Comparison of ENCODE assay signal across 34 mouse cellular contexts in the genomic region with DNA sequence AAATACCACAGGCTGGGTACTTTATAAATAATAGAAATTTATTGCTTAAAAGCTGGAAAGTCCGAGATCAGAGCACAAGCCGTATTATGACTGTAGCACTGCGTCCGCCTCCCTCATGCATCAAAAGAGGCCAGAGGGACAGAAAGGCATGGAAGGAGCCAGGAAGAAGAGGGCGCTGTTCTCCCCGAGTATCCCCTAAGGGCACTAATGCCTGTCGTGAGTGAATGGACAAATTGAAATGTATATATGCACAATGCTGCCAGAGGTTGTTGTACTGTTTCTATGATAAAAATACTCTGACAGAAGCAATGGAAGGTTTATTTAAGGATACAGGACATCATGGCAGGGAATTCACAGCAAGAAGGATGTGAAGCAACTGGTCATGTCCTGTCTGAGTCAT. TPM values are rescaled to one million over a fixed set of nuclear protein-coding genes. Genes with fewer than 3 reads are reported as not detected.
DNase-seq lines count a peak whose midpoint lies in the region; ATAC-seq and TF ChIP-seq lines count a peak whose summit lies in the region.
"Had no signal": no experiment of that assay in that cellular context is flagged by ENCODE, and none has a peak within 500 bp of the region (broad histone marks: within the 10 kb centered on the region; RNA-seq: fewer than 3 reads in every experiment).

No protein-coding gene starts in this region.

- peak; percentile 26; the same call in 1 of the 2 replicates for TF ChIP-seq CTCF in kidney, postnatal 0 days (IDR thresholded peaks at IDR 0.05; ENCODE audit: low read depth)
- TF ChIP-seq CTCF in midbrain, postnatal 0 days (IDR thresholded peaks at IDR 0.05) = peak; percentile 35; the same call in 1 of the 2 replicates

- H3K27ac ChIP-seq in kidney, postnatal 0 days = no peak overlapping the region
- no peak overlapping the region for H3K27ac ChIP-seq in midbrain, postnatal 0 days (ENCODE audit: low read depth, low read length)
- H3K27ac ChIP-seq in midbrain, embryonic 15.5 days = no peak overlapping the region
- H3K27ac ChIP-seq: embryonic facial prominence, embryonic 12.5 days; hindbrain, embryonic 13.5 days; kidney, embryonic 15.5 days; limb, embryonic 13.5 days; liver, embryonic 13.5 days; midbrain, embryonic 13.5 days; neural tube, embryonic 15.5 days had no signal

- WGBS in kidney, postnatal 0 days = 35% methylated on average over 7 of the region's 7 CpGs
- 31% methylated on average over 7 of the region's 7 CpGs for whole genome bisulfite sequencing in midbrain, postnatal 0 days
- WGBS in midbrain, embryonic 15.5 days = 23% methylated on average over 7 of the region's 7 CpGs

- DNase-seq in cerebellum, postnatal 25 days = peak; percentile 29 to 50
- no peak for DNase-seq in cerebellum, adult 8-10 months
- DNase-seq in kidney, postnatal 0 days (ENCODE audit: low spot score) = peak; percentile 44
- DNase-seq in kidney, postnatal 36 days = no peak
- DNase-seq in midbrain, postnatal 0 days (ENCODE audit: low spot score) = no peak
- DNase-seq in right cerebral cortex, postnatal 14 days = no peak
- DNase-seq: adrenal gland, postnatal 25 days; gastrocnemius, postnatal 36 days; heart, adult 18-20 months; heart, postnatal 36 days; kidney, adult 18-20 months; kidney, postnatal 4 days; liver, embryonic 13.5 days; lung, embryonic 14.5 days; right cerebral cortex, adult 18-20 months; right cerebral cortex, postnatal 4 days had no signal

- H3K4me1 ChIP-seq in kidney, postnatal 0 days (replicated peaks; ENCODE audit: insufficient read depth, low read length) = 0 out of 2 replicates have a peak, but pooled peaks cover 4% of the 10 kb centered on the region
- H3K4me1 ChIP-seq in midbrain, postnatal 0 days (ENCODE audit: insufficient read depth, low read length) = no peaks in the 10 kb centered on the region
- peaks cover 23% of the 10 kb centered on the region for H3K4me1 ChIP-seq in midbrain, embryonic 15.5 days

- H3K36me3 ChIP-seq in kidney, postnatal 0 days (ENCODE audit: insufficient read depth, low read length) = no peaks in the 10 kb centered on the region
- no peaks in the 10 kb centered on the region for H3K36me3 ChIP-seq in midbrain, postnatal 0 days (ENCODE audit: insufficient read depth, low read length)
- H3K36me3 ChIP-seq in midbrain, embryonic 15.5 days (replicated peaks) = no peaks in the 10 kb centered on the region
- H3K36me3 ChIP-seq: embryonic facial prominence, embryonic 12.5 days; hindbrain, embryonic 13.5 days; kidney, embryonic 15.5 days; limb, embryonic 13.5 days; liver, embryonic 13.5 days; midbrain, embryonic 13.5 days; neural tube, embryonic 15.5 days had no signal

- H3K9ac ChIP-seq in kidney, postnatal 0 days (ENCODE audit: low read depth, low read length) = no peak overlapping the region
- no peak overlapping the region for H3K9ac ChIP-seq in midbrain, postnatal 0 days (replicated peaks; ENCODE audit: low read length, poor library complexity, severe bottlenecking)
- H3K9ac ChIP-seq in midbrain, embryonic 15.5 days = no peak overlapping the region
- H3K9ac ChIP-seq: embryonic facial prominence, embryonic 12.5 days; hindbrain, embryonic 13.5 days; kidney, embryonic 15.5 days; limb, embryonic 13.5 days; liver, embryonic 13.5 days; lung, embryonic 14.5 days; midbrain, embryonic 13.5 days; neural tube, embryonic 15.5 days had no signal

- H3K27me3 ChIP-seq in kidney, postnatal 0 days (ENCODE audit: insufficient read depth, low read length) = no peaks in the 10 kb centered on the region
- no peaks in the 10 kb centered on the region for H3K27me3 ChIP-seq in midbrain, postnatal 0 days (ENCODE audit: insufficient read depth, low read length)
- no peaks in the 10 kb centered on the region for H3K27me3 ChIP-seq in midbrain, embryonic 15.5 days (replicated peaks)
- H3K27me3 ChIP-seq: hindbrain, embryonic 13.5 days; neural tube, embryonic 15.5 days had no signal

- no peak overlapping the region for H3K4me3 ChIP-seq in kidney, postnatal 0 days (replicated peaks; ENCODE audit: low read depth, low read length)
- H3K4me3 ChIP-seq in midbrain, postnatal 0 days (ENCODE audit: low read depth, low read length) = no peak overlapping the region
- H3K4me3 ChIP-seq in midbrain, embryonic 15.5 days = no peak overlapping the region
- H3K4me3 ChIP-seq: embryonic facial prominence, embryonic 12.5 days; hindbrain, embryonic 13.5 days; kidney, embryonic 15.5 days; limb, embryonic 13.5 days; liver, embryonic 13.5 days; midbrain, embryonic 13.5 days; neural tube, embryonic 15.5 days had no signal

- H3K9me3 ChIP-seq in kidney, postnatal 0 days (replicated peaks; ENCODE audit: low read length) = no peaks in the 10 kb centered on the region
- no peaks in the 10 kb centered on the region for H3K9me3 ChIP-seq in midbrain, postnatal 0 days (ENCODE audit: low read length)
- H3K9me3 ChIP-seq in midbrain, embryonic 15.5 days = no peaks in the 10 kb centered on the region
- H3K9me3 ChIP-seq: embryonic facial prominence, embryonic 12.5 days; hindbrain, embryonic 13.5 days; kidney, embryonic 15.5 days; limb, embryonic 13.5 days; liver, embryonic 13.5 days; midbrain, embryonic 13.5 days; neural tube, embryonic 15.5 days had no signal

- ATAC-seq in kidney, postnatal 0 days (replicated peaks; ENCODE audit: low FRiP score, low read depth) = no peak
- no peak for ATAC-seq in midbrain, postnatal 0 days (ENCODE audit: low FRiP score)
- ATAC-seq in midbrain, embryonic 15.5 days (replicated peaks) = no peak
- ATAC-seq: CD4-positive, CD25-positive, alpha-beta regulatory T cell, adult 4 months; forebrain, embryonic 14.5 days; midbrain, embryonic 13.5 days had no signal

- no peak overlapping the region for H3K4me2 ChIP-seq in kidney, postnatal 0 days (ENCODE audit: low read length)
- H3K4me2 ChIP-seq in midbrain, postnatal 0 days (ENCODE audit: low read depth, low read length, poor library complexity, severe bottlenecking) = no peak overlapping the region
- H3K4me2 ChIP-seq in midbrain, embryonic 15.5 days = no peak overlapping the region
- H3K4me2 ChIP-seq: embryonic facial prominence, embryonic 12.5 days; heart, embryonic 11.5 days; hindbrain, embryonic 13.5 days; kidney, embryonic 15.5 days; limb, embryonic 13.5 days; liver, embryonic 13.5 days; lung, embryonic 14.5 days; midbrain, embryonic 13.5 days; neural tube, embryonic 15.5 days had no signal

RNA-seq across cellular contexts. Expression of a gene that starts 1.7 kb away (rescaled TPM):
- 3.5 and 4.2 TPM in 2 replicates for polyA plus RNA-seq in kidney, postnatal 0 days (2015; fragmentation: Nextera tagmentation; extraction: Ambion mirVana)
- total RNA-seq in midbrain, postnatal 0 days (2014; rRNA removed) = 68.2 and 71.9 TPM in 2 replicates
- polyA plus RNA-seq in midbrain, postnatal 0 days (2015; fragmentation: Nextera tagmentation; extraction: Ambion mirVana) = 53.9 and 54.7 TPM in 2 replicates
- 60.1 and 62.9 TPM in 2 replicates for polyA plus RNA-seq in midbrain, embryonic 15.5 days (2015; fragmentation: Nextera tagmentation; extraction: Ambion mirVana)
- total RNA-seq: megakaryocyte, adult 5-6 weeks had no signal

RNA-seq across cellular contexts. Expression of a gene that starts 11.3 kb away (rescaled TPM):
- polyA plus RNA-seq in kidney, postnatal 0 days (2015; fragmentation: Nextera tagmentation; extraction: Ambion mirVana) = 2.8 and 2.9 TPM in 2 replicates
- total RNA-seq in midbrain, postnatal 0 days (2014; rRNA removed) = 0.14 TPM in 1 of 2 replicates, not detected in the other
- polyA plus RNA-seq in midbrain, postnatal 0 days (2015; fragmentation: Nextera tagmentation; extraction: Ambion mirVana) = 0.25 TPM in 2 replicates
- polyA plus RNA-seq in midbrain, embryonic 15.5 days (2015; fragmentation: Nextera tagmentation; extraction: Ambion mirVana) = 0.31 and 0.43 TPM in 2 replicates
- total RNA-seq: layer of hippocampus, adult 8-10 months; layer of hippocampus, postnatal 25 days had no signal
- polyA plus RNA-seq: CD4-positive, CD25-positive, alpha-beta regulatory T cell, adult 4 months; forebrain, embryonic 14.5 days had no signal

RNA-seq across cellular contexts. Expression of a gene that starts 43.2 kb away (rescaled TPM):
- 51.7 and 57.9 TPM in 2 replicates for polyA plus RNA-seq in kidney, postnatal 0 days (2015; fragmentation: Nextera tagmentation; extraction: Ambion mirVana)
- 36.3 and 54.3 TPM in 2 replicates for total RNA-seq in midbrain, postnatal 0 days (2014; rRNA removed)
- 44.1 and 48.5 TPM in 2 replicates for polyA plus RNA-seq in midbrain, postnatal 0 days (2015; fragmentation: Nextera tagmentation; extraction: Ambion mirVana)
- 21.7 and 22.2 TPM in 2 replicates for polyA plus RNA-seq in midbrain, embryonic 15.5 days (2015; fragmentation: Nextera tagmentation; extraction: Ambion mirVana)

RNA-seq across cellular contexts. Expression of a gene that starts 45.9 kb away (rescaled TPM):
- not detected in 2 replicates for polyA plus RNA-seq in kidney, postnatal 0 days (2015; fragmentation: Nextera tagmentation; extraction: Ambion mirVana)
- total RNA-seq in midbrain, postnatal 0 days (2014; rRNA removed) = not detected in 2 replicates
- not detected in 2 replicates for polyA plus RNA-seq in midbrain, postnatal 0 days (2015; fragmentation: Nextera tagmentation; extraction: Ambion mirVana)
- not detected in 2 replicates for polyA plus RNA-seq in midbrain, embryonic 15.5 days (2015; fragmentation: Nextera tagmentation; extraction: Ambion mirVana)
- total RNA-seq: adrenal gland, adult 18-20 months; adrenal gland, postnatal 25 days; gastrocnemius, postnatal 36 days; heart, adult 18-20 months; heart, postnatal 36 days; layer of hippocampus, adult 8-10 months; layer of hippocampus, postnatal 25 days; left cerebral cortex, adult 8-10 months; left cerebral cortex, postnatal 36 days; megakaryocyte, adult 5-6 weeks had no signal
- polyA plus RNA-seq: CD4-positive, CD25-positive, alpha-beta regulatory T cell, adult 4 months; embryonic facial prominence, embryonic 12.5 days; forebrain, embryonic 14.5 days; heart, embryonic 11.5 days; heart, embryonic 16.5 days; hindbrain, embryonic 13.5 days; kidney, embryonic 15.5 days; limb, embryonic 13.5 days; liver, embryonic 13.5 days; lung, embryonic 14.5 days; midbrain, embryonic 13.5 days; neural tube, embryonic 15.5 days; thymus, postnatal 0 days had no signal

RNA-seq across cellular contexts. Expression of a gene that starts 58.3 kb away (rescaled TPM):
- polyA plus RNA-seq in kidney, postnatal 0 days (2015; fragmentation: Nextera tagmentation; extraction: Ambion mirVana) = 8.8 and 9.3 TPM in 2 replicates
- 59.1 and 68.4 TPM in 2 replicates for total RNA-seq in midbrain, postnatal 0 days (2014; rRNA removed)
- 33.9 and 40.7 TPM in 2 replicates for polyA plus RNA-seq in midbrain, postnatal 0 days (2015; fragmentation: Nextera tagmentation; extraction: Ambion mirVana)
- 33.4 and 36.4 TPM in 2 replicates for polyA plus RNA-seq in midbrain, embryonic 15.5 days (2015; fragmentation: Nextera tagmentation; extraction: Ambion mirVana)

Comparison
In these comparisons a context has a peak if more than half of its experiments do, and no peak if none do; other contexts are left out.
1. DNase-seq: peak in cerebellum, postnatal 25 days (2 of 2) and kidney, postnatal 0 days (single experiment); none in cerebellum, adult 8-10 months (single experiment), kidney, postnatal 36 days (0 of 2), midbrain, postnatal 0 days (single experiment) and right cerebral cortex, postnatal 14 days (single experiment).
2. RNA of a gene that starts 1.7 kb away (polyA plus RNA-seq): 60.1 to 62.9 TPM in midbrain, embryonic 15.5 days and 53.9 to 54.7 TPM in midbrain, postnatal 0 days; 3.5 to 4.2 TPM in kidney, postnatal 0 days; every median in the first group is over 10 times any median in the second.